Mouse (Mus musculus) heart, embryonic 16.5 days (tissue): ENCODE measurements around the gene Atg5. TPM values are rescaled to one million over a fixed set of nuclear protein-coding genes. Genes with fewer than 3 reads are reported as not detected.

Experiments
- ATAC-seq: fragments of 200-750 bp; cut with Nextera tagmentation; replicated peaks from 2 replicates; pipeline ENCODE4 v1.8.0; 2017; ENCODE audit warnings: moderate number of reproducible peaks; ENCODE audit not compliant: insufficient read depth, low FRiP score; ENCODE audit errors: extremely low read depth
- H3K27ac ChIP-seq: fragments of 300-500 bp; sonication (generic); 2 replicates; pipeline ENCODE4 v1.5.1; 2014; ENCODE audit warnings: mild to moderate bottlenecking, low read length, control low read depth, moderate library complexity
- H3K27me3 ChIP-seq: fragments of 300-500 bp; sonication (generic); 2 replicates; pipeline ENCODE4 v1.6.1; 2014; ENCODE audit warnings: low read length, mixed read lengths; ENCODE audit not compliant: control insufficient read depth, insufficient read depth
- H3K36me3 ChIP-seq: fragments of 300-500 bp; sonication (generic); 2 replicates; pipeline ENCODE4 v1.6.1; 2014; ENCODE audit not compliant: control insufficient read depth, insufficient read depth
- H3K4me1 ChIP-seq: fragments of 300-500 bp; sonication (generic); 2 replicates; pipeline ENCODE4 v1.6.1; 2014; ENCODE audit warnings: low read length, mixed read lengths; ENCODE audit not compliant: control insufficient read depth, insufficient read depth
- H3K4me2 ChIP-seq: fragments of 300-500 bp; sonication (generic); 2 replicates; pipeline ENCODE4 v1.6.1; 2014; ENCODE audit warnings: low read depth, mild to moderate bottlenecking, control low read depth, low read length
- H3K4me3 ChIP-seq: fragments of 300-500 bp; sonication (generic); 2 replicates; pipeline ENCODE4 v1.5.1; 2014; ENCODE audit warnings: mild to moderate bottlenecking, control low read depth, low read length
- H3K9ac ChIP-seq: fragments of 300-500 bp; sonication (generic); 2 replicates; pipeline ENCODE4 v1.6.1; 2014; ENCODE audit warnings: low read length, control low read depth
- H3K9me3 ChIP-seq: fragments of 300-500 bp; sonication (generic); replicated peaks from 2 replicates; pipeline ENCODE4 v1.6.1; 2016; ENCODE audit warnings: low read length; ENCODE audit not compliant: control insufficient read depth
- WGBS: fragments of 180-500 bp; shearing (Covaris S2); extraction: QIAGEN DNeasy Blood & Tissue Kit; methylation state at CpG from one replicate; pipeline ENCODE4 v1.1.7; 2014; 5-methylcytosine and 5-hydroxymethylcytosine counted together
- polyA plus RNA-seq: library from polyadenylated mRNA; unstranded; fragments of >200 nt; fragmentation: Nextera tagmentation; extraction: Ambion mirVana; gene quantifications from 2 replicates; pipeline ENCODE4 v1.2.1, GENCODE M21; 2015

The Atg5 gene
- polyA plus RNA-seq, 1 experiment from 2014 or later: 33.3 TPM

DNA sequence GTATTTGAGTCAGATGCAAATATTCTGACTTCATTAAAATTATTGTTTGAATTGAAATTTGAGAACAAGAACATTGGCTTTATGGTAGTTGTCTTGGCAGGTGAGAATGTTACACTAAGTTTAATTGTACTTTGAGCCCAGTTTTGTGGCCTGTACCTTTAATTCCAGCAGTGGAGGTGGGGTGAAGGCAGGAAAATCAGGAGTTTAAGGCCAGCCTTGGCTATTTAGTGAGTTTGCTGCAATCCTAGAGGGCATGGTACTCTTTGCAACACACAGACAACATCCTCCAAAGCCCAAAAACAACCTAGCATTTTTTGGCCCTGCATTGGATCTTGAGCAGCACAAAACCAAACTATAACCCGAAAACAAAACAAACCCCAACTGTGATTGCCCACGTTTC is 1.1 kb downstream of the Atg5 start:
- Histone ChIP-seq H3K4me3 (peak overlapping the region; percentile 92), H3K4me2 (peak overlapping the region; percentile 93), H3K27ac (no peak overlapping the region), H3K9me3 (no peaks in the 10 kb centered on the region), H3K36me3 (no peaks in the 10 kb centered on the region), H3K27me3 (no peaks in the 10 kb centered on the region), H3K9ac (peak overlapping the region; percentile 94), H3K4me1 (peaks cover 18% of the 10 kb centered on the region)
- WGBS: 59% methylated on average over 2 of the region's 2 CpGs
- ATAC-seq: no peak

DNA sequence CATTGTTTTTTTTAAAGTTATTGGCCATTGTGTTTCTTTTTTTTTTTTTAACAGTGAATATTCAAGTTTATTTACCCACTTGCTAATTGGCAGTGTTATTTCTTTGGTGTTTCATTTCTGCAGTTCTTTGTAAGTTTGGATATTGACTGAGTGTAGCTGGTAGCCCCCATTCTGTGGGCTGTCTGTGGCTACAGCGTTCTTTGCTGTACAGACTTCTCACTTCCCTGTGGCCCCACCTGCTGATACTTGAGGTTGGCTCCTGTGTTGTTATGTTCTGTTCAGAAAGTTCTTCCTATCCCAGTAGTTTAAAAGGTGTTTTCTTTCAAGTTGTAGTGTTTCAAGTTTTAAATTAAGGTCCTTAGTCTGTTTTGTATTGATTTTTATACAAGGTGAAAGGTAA is 14.2 kb downstream of the Atg5 start:
- WGBS: 83% methylated on average over 1 of the region's 1 CpGs
- Histone ChIP-seq H3K27me3 (no peaks in the 10 kb centered on the region), H3K27ac (no peak overlapping the region), H3K9ac (no peak overlapping the region), H3K4me3 (no peak overlapping the region), H3K4me1 (peaks cover 2% of the 10 kb centered on the region; the same call in 1 of the 2 replicates), H3K4me2 (no peak overlapping the region), H3K36me3 (peaks cover 6% of the 10 kb centered on the region; the same call in 1 of the 2 replicates), H3K9me3 (no peaks in the 10 kb centered on the region)
- ATAC-seq: no peak

DNA sequence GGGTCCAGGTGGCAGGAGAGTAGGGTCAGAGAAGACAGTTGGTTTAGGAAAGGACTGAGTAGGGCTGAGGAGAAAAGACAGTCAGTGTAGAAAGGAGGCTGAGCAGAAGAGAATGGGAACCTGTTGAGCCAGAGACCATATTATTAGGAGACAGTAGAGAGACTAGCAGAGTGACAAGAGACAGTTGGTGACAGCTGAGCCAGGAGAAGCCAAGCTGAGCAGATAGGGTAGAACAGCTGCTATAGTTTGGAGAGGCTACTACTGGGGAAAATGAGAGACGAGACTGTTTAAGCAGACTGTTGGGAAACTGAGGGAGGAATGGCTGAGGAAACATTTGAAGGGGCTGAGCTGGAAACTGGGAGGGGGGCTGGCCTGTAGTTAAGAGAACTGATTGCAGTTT is 16.9 kb downstream of the Atg5 start:
- H3K27me3 ChIP-seq: no peaks in the 10 kb centered on the region
- no peak overlapping the region for H3K9ac ChIP-seq
- 26% methylated on average over 1 of the region's 1 CpGs for WGBS
- H3K4me3 ChIP-seq: no peak overlapping the region
- no peak overlapping the region for H3K27ac ChIP-seq
- no peak overlapping the region for H3K4me2 ChIP-seq
- no peaks in the 10 kb centered on the region for H3K9me3 ChIP-seq
- ATAC-seq: no peak
- peaks cover 2% of the 10 kb centered on the region; the same call in 1 of the 2 replicates for H3K4me1 ChIP-seq
- H3K36me3 ChIP-seq: peaks cover 13% of the 10 kb centered on the region

DNA sequence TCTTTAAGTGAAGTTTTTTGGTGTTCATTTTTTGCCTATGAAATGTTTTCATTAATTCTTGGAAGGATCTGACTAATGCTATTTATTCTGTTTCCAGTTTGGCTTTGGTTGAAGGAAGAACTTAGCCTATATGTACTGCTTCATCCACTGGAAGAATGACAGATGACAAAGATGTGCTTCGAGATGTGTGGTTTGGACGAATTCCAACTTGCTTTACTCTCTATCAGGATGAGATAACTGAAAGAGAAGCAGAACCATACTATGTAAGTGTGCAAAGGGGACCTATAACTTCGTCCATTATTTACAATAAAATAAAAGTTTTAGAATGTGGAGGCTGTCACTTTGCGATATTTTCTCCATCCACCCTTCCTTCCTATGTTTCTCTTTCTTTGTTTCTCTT is 17.8 kb downstream of the Atg5 start:
- no peak overlapping the region for H3K4me3 ChIP-seq
- 72% methylated on average over 4 of the region's 4 CpGs for WGBS
- no peaks in the 10 kb centered on the region for H3K27me3 ChIP-seq
- H3K4me1 ChIP-seq: peaks cover 2% of the 10 kb centered on the region; the same call in 1 of the 2 replicates
- ATAC-seq: no peak
- H3K9ac ChIP-seq: no peak overlapping the region
- H3K27ac ChIP-seq: no peak overlapping the region
- peaks cover 16% of the 10 kb centered on the region for H3K36me3 ChIP-seq
- H3K4me2 ChIP-seq: no peak overlapping the region
- no peaks in the 10 kb centered on the region for H3K9me3 ChIP-seq

DNA sequence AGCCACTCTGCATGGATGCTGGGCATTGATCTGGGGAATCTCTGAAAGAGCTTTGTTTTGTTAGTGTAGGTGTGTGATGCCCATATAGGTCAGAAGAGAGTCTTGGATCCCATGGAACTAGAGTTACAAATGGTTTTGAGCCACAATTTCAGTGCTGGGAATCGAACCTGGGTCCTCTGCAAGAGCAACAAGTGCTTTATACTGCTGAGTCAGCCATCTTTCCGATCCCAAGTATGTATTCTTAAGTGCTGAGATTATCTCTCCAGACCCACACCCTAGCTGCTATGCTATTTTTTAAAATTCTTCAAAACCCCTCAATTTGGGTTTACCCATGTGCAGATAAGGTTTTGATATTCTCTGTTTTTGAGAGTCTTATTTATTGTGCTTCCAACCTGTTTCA is 22.7 kb downstream of the Atg5 start:
- no peak for ATAC-seq
- Histone ChIP-seq H3K27me3 (no peaks in the 10 kb centered on the region), H3K4me3 (no peak overlapping the region), H3K4me1 (no peaks in the 10 kb centered on the region), H3K36me3 (peaks cover 16% of the 10 kb centered on the region), H3K4me2 (no peak overlapping the region), H3K9me3 (no peaks in the 10 kb centered on the region), H3K9ac (no peak overlapping the region), H3K27ac (no peak overlapping the region)
- WGBS: 92% methylated on average over 2 of the region's 2 CpGs

DNA sequence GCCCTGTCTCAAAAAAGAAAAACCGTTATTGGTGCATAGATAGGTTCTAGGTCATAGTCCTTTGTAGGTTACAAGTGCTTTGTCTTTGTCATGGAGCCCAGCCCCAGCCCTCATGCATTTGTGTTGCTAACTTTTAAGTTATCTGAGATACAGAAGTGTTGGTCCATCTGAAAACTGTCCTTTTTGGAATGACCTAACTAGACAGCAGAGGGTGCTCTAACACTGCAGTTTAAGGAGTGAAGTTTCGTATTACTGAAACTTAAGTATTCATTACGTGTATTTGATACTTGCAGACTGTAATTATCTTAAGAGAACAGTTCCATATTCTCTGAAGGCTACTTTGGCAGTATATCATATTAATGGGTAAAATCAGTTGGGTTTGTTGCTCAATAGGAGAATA is 24.0 kb downstream of the Atg5 start:
- Histone ChIP-seq H3K9ac (no peak overlapping the region), H3K4me3 (no peak overlapping the region), H3K27ac (no peak overlapping the region), H3K36me3 (peaks cover 10% of the 10 kb centered on the region; the same call in 1 of the 2 replicates), H3K4me1 (no peaks in the 10 kb centered on the region), H3K27me3 (no peaks in the 10 kb centered on the region), H3K4me2 (no peak overlapping the region), H3K9me3 (no peaks in the 10 kb centered on the region)
- WGBS: 53% methylated on average over 3 of the region's 3 CpGs
- ATAC-seq: no peak

DNA sequence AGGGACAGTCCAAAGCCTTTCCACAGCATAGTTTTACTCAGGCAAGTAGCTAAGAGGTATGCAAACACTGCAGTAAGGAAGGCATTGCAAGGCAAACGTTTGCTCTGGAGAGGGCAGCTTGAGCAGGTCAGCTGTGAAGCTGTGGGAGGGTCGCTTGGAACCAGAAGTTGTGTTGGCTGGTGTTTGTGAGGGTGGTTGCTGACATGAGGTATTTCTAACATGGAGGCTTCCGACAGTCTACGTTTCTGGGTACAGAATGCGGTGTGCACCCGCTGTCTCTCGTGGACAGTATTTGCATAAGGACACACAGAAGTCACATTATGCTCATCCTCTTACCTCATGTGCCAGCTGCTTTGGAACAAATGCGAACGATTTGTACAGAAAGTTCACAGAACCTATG is 31.0 kb downstream of the Atg5 start:
- Histone ChIP-seq H3K4me2 (no peak overlapping the region), H3K27me3 (no peaks in the 10 kb centered on the region), H3K4me1 (no peaks in the 10 kb centered on the region), H3K27ac (no peak overlapping the region), H3K9me3 (no peaks in the 10 kb centered on the region), H3K4me3 (no peak overlapping the region), H3K36me3 (peaks cover 8% of the 10 kb centered on the region), H3K9ac (no peak overlapping the region)
- no peak for ATAC-seq
- WGBS: 79% methylated on average over 9 of the region's 9 CpGs

DNA sequence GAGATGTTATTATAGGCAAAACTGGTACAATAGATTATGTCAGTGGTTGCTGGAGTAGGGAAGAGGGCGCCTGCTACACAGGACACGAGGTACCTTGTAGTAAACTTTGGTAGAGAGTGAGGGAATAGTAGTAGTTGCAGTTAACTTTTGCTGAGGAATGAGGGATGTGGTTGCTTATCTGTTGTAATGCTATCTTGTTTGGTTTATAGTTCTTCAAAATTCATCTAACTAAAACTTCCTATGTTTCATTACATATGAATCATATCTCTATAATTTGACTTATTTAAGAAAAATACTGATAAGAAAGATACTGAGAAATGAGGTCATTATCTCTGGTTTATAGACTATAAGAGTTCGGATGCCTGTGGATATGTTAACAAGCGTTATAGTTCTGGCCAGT is 31.9 kb downstream of the Atg5 start:
- Histone ChIP-seq H3K27me3 (no peaks in the 10 kb centered on the region), H3K36me3 (peaks cover 10% of the 10 kb centered on the region), H3K4me3 (no peak overlapping the region), H3K27ac (no peak overlapping the region), H3K4me1 (no peaks in the 10 kb centered on the region), H3K4me2 (no peak overlapping the region), H3K9me3 (no peaks in the 10 kb centered on the region), H3K9ac (no peak overlapping the region)
- 85% methylated on average over 4 of the region's 4 CpGs for WGBS
- no peak for ATAC-seq

DNA sequence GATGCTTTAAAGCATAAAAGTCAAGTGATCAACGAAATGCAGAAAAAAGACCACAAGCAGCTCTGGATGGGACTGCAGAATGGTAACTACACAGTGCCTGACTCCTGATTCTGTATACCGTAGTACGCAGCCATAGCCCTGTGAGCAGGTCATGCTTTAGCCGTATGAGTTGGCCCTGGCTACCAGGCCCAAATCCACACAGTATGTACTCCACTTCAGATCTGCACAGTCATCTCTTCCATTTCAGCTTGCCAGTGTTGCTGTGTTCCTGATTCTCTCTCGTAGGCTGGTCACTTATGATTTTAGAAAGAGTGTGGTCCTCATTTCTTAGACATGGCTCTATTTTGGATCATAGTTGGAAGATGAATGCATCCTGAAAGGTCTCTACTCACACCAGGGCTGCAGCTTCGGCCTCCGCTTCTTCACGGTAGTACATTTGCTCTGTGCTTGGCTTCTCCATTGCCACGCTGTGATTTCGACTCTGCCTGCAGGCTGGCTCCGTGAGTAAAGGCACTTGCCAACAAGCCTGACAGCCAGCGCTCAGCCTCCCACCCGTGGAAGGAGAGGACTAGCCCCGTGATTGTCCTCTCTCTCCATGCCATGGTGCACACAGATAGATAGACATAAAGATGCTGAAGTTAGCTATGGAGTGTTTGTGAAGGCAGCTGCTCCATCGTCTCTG is 35.6 kb downstream of the Atg5 start:
- Histone ChIP-seq H3K4me3 (no peak overlapping the region), H3K9me3 (no peaks in the 10 kb centered on the region), H3K36me3 (peaks cover 15% of the 10 kb centered on the region), H3K4me2 (no peak overlapping the region), H3K27me3 (no peaks in the 10 kb centered on the region), H3K27ac (no peak overlapping the region), H3K4me1 (peaks cover 3% of the 10 kb centered on the region; the same call in 1 of the 2 replicates), H3K9ac (no peak overlapping the region)
- WGBS: 92% methylated on average over 15 of the region's 15 CpGs
- ATAC-seq: no peak
